Mouse (Mus musculus) mature B cell (primary cell): Measurements from ENCODE around the gene Sptb.

Experiments used
- in situ Hi-C: fragments of 300-500 bp; cut with MboI; formaldehyde crosslinking; loops from 2 replicates; pipeline ENCODE4 v1.14.3; 2019

Gene Sptb

GRCm38 (mm10) chr12:76605837-76606236, 104.5 kb downstream of the Sptb start:
- in situ Hi-C loops: no loop called here

GRCm38 (mm10) chr12:76604546-76604945, 105.8 kb downstream of the Sptb start:
- in situ Hi-C loops: loop anchor here (5.0 kb wide), 1 partner anchor 107 kb away; no protein-coding TSS in a partner anchor

DNA sequence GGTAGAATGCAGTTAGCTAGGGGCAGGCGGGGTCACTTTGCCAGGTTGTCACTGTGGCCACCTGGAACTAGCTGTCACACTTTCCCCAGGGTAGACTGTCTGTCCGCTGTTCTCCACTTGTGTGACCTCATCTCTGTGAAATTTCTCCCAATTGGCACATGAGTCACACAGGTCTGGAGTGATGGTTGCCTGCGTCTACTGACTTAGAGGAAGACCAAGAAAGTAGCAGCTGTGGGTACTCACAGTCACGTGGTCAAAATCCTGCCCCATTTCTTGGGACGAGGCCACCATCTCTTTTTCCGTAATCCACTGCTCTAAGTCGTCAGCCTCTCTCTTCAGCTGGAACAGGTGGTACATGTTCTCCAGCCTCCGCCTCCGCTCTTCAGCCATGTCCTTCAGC, 106.6 kb downstream of the Sptb start:
- in situ Hi-C loops: loop anchor here (5.0 kb wide), 1 partner anchor 106 kb away; no protein-coding TSS in a partner anchor

- in situ Hi-C loops: no loop called here
These were observed 112.0 kb downstream of the Sptb start for GRCm38 (mm10) chr12:76598196-76598928.

GRCm38 (mm10) chr12:76597577-76598100, 112.7 kb downstream of the Sptb start:
- in situ Hi-C loops: no loop called here

GRCm38 (mm10) chr12:76596292-76597023, 113.9 kb downstream of the Sptb start:
- in situ Hi-C loops: no loop called here

- in situ Hi-C loops: no loop called here
These were observed 114.5 kb downstream of the Sptb start for GRCm38 (mm10) chr12:76595830-76596229.

DNA sequence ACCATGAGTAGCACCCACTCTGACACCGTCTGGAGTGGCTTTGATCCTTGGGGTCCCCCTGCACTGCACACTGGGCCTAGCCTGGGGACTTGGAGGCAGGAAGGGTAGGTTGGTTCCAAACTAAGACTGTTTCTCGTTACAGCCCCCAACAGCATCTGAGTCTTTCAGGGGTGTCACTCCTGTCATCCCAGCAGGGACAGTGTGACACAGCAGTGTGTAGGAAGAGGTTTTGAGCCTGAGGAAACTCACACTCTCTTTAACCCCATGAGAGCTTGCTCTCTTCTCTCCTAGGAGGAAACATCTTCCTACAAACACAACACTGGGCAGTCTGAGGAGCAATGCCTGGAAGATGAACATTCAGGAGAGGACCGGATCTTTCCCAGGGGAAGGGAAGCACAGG, 115.8 kb downstream of the Sptb start:
- in situ Hi-C loops: loop anchor here (5.0 kb wide), 1 partner anchor 37 kb away; no protein-coding TSS in a partner anchor

DNA sequence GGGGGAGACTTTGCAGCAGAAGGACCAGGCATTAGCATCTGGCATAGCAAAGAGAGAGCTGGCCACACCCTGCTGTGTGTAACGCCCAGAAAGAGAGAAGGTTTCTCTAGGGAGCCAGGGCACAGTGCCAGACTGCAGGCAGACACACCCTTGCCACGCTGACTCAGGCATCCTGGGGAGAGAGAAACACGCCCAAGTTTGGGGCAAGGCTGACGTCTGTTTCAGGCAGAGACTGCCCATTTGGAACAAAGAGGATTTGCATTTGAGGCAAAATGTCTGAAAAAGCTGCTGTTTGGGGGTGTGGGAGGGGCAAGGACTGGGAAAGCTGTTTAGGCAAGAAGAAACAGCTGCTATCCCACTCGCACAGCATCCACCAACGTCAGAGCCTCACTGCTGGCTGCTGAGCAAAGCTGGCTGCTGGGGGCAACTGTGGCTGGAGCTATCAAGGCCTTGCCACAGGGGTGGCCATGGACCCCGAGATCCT, 116.5 kb downstream of the Sptb start:
- in situ Hi-C loops: loop anchor here (5.0 kb wide), 1 partner anchor 37 kb away; no protein-coding TSS in a partner anchor

DNA sequence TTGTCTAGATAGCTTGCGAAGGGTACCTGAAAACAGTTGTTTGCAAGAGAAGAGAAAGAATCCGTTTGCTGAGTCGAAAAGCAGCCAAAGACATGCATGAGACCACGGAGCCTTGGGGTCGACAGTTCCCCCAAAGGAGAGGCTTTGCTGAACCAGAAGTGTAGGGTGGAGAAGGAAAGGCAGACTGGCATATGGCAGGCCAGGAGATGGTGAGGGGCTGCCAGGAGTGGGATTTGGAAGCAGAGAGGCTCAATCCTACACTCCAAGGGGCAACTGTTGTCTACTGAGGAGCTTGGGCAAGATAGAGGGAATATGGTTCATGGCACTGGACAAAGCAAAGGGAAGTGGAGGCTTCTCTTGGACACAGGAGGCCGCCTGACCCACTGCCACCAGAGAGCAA, 117.1 kb downstream of the Sptb start:
- in situ Hi-C loops: loop anchor here (5.0 kb wide), 1 partner anchor 36 kb away; no protein-coding TSS in a partner anchor

DNA sequence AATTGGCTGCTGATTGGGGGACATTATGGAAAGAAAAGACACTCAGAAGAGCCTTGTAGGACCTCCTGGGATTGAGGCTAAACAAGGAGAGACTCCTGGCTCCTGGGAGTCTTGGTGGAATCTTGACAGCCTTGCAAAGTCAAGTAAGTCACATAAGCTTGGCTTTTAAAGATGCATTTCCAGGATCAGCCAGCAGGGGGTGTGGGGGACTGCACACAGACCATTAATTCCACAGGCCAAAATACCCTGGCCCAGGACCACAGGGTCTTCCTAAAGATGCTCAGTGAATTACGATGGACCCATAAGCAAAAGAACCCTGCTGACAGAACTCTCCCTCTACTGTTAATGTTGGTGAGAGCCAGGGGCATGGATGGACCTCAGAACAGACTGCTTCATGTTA, 118.1 kb downstream of the Sptb start:
- in situ Hi-C loops: loop anchor here (5.0 kb wide), 1 partner anchor 35 kb away; no protein-coding TSS in a partner anchor

- in situ Hi-C loops: loop anchor here (5.0 kb wide), 1 partner anchor 34 kb away; no protein-coding TSS in a partner anchor
These were observed 119.3 kb downstream of the Sptb start for GRCm38 (mm10) chr12:76591037-76591436.

GRCm38 (mm10) chr12:76589531-76589930, 120.8 kb downstream of the Sptb start:
- in situ Hi-C loops: no loop called here

DNA sequence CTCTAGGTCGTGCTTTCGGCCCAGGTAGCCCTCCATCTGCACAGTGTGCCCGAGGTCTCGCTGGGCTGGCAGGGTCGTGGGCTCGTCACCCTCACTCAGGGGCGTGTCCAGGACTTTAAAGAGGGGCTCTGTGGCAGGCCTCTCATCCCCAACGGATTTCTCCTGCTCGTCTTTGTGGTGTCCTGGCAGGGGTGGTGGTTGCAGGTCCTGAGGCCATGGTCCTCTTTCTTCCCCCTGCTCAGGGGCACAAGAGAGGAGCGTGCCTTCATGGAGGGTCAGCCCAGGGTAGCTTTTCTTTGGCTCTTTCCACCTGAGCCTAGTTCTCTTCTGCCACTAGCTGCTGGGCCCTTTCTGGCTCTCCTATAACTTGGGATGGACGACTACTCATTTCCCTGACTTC, 123.0 kb downstream of the Sptb start:
- in situ Hi-C loops: no loop called here

GRCm38 (mm10) chr12:76585028-76585427, 125.3 kb downstream of the Sptb start:
- in situ Hi-C loops: no loop called here

GRCm38 (mm10) chr12:76583454-76583853, 126.9 kb downstream of the Sptb start:
- in situ Hi-C loops: no loop called here

DNA sequence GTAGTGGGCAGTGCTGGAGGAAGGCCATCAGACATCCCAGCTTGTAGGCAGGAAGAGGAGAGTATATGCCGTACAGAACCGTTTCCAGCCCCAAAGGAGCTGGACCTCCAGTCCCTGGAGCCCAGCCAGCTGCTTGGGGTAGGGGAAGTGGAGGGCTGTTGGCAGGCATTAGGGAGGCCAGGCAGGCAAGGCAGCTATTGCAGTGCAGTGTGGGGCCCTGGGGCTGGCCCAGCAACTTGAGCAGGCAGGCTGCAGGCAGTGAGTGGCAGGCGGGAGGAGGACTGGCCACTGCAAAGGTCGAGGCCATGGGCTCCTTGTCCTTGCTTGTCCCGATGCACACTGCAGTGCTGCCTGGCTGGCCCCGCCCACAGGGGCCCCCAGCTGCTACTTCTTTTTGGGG, 127.5 kb downstream of the Sptb start:
- in situ Hi-C loops: no loop called here

DNA sequence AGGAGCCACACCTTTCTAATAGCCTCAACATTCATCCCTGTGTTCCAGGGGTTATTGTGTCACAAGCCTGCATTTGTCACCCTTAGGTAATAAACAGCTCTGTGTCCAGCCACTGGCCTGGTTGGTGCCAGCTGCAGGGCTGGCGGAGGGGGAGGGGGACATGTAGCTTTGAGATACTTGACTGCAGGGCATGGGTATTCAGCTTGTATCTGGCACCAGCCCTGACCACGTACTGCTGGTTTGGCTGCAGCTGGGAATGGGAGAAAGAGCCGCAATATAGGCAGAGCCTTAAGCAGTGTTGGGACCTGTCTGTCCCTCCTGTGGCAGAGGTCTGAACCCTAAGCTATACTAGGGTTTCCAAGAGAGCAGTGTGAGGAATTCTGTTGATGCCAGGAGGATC, 128.2 kb downstream of the Sptb start:
- in situ Hi-C loops: no loop called here

DNA sequence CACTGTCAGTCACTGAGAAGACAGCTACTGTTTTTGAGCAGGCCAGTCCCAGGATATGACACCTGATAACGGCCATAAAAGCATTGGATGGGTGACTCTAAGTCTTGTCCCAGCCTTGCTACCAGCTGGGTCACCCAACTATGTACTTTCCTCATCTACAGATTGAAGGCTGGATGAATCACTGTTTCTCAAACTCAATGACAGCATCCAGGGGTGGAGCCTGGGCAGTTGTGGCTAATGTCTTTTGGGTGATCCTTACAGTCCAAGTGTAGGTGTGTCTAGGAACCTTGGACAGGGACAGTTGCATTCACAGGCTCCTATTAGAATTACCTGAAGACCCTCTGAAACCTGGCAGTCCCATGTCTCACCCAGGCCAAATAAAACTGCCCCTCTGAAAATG, 130.5 kb downstream of the Sptb start:
- in situ Hi-C loops: no loop called here

DNA sequence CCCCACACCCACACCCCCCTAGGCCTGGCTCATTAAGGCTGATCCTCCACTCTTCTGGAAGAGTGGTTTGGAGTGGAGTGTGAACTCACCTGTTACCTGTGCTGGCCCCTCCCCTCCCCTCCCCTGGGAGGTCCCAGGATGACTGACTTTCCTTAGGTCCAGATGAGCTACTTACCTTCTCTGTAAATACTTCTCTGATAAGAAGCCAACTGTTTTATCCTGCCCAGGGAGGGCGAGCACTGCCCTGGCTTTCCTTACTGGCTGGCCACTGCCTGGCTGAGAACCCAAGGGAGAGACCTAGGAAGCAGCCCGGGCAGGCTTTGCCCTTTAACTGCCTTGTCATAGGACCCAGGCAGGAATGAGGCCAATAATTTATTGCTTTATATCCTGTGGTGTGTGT, 131.9 kb downstream of the Sptb start:
- in situ Hi-C loops: no loop called here

DNA sequence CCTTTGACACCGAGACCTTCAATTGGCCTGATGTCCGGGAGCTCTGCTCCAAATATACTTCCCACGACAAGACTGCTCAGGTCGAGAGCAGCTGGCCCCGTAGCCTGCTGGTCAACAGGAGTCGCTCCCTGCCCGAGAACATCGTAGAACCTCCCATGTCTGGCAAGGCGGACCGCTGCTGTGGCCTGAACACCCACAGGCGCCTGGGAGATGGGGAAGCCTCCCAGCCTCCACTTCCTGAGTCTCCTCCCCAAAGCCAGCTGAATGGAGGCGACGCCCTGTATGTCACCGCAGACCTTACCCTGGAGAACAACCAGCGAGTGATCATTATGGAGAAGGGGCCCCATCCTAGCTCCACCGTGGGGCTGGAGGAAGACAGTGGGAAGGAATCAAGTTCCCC, 132.5 kb downstream of the Sptb start:
- in situ Hi-C loops: no loop called here

GRCm38 (mm10) chr12:76576806-76577205, 133.5 kb downstream of the Sptb start:
- in situ Hi-C loops: no loop called here

- in situ Hi-C loops: no loop called here
These were observed 134.3 kb downstream of the Sptb start for GRCm38 (mm10) chr12:76576061-76576460.
